Mouse (Mus musculus): ENCODE data around the gene Sdad1. TPM values are rescaled to one million over a fixed set of nuclear protein-coding genes. Genes with fewer than 3 reads are reported as not detected.

Sdad1 gene
- total and polyA plus RNA-seq, 3 experiments = 43.6 to 72.9 (median 63.7) TPM

DNA sequence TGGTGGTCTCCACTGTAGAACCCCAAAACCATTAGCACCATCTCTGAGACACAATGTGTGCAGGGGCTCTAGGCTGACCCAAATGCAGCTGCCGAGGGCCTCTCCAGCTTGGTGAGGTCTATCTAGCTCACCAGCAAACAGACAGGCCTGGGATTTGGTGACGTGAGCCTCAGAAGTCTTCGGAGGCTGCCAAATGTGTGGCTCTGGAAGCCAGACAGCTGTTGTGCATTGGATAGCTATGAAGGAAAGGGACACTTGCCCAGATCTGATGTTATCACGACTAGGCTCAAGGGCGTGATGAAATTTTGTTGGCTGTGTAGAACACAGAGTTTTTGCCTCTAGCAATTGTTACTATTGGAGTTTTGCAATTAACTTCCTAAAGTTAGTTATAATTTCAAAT, 13.0 kb upstream of the Sdad1 start:
- TF ChIP-seq CHD1 (IDR thresholded peaks at IDR 0.05; ENCODE audit: low read depth, low read length) (no peak), POLR2AphosphoS2 (IDR thresholded peaks at IDR 0.05; ENCODE audit: low read depth, low read length) (no peak), IRF4 (IDR thresholded peaks at IDR 0.05; ENCODE audit: low read depth, low read length) (no peak), HCFC1 (IDR thresholded peaks at IDR 0.05; ENCODE audit: low read depth, low read length) (no peak), MAFK (IDR thresholded peaks at IDR 0.05; ENCODE audit: insufficient replicate concordance, low read length) (no peak)
- Histone ChIP-seq H3K9ac (ENCODE audit: insufficient read depth, low read depth) (no peak overlapping the region), H3K27ac (ENCODE audit: insufficient read depth, low read depth) (no peak overlapping the region), H3K4me2 (ENCODE audit: insufficient read depth, low read depth, poor library complexity, severe bottlenecking) (no peak overlapping the region), H3K4me3 (replicated peaks in 1 of 3; ENCODE audit: low read depth in 2 of 3, low read length in 2 of 3, poor library complexity in 1 of 3) (no peak overlapping the region), H3K9me3 (replicated peaks; ENCODE audit: low read length) (no peaks in the 10 kb centered on the region), H3K79me2 (replicated peaks; ENCODE audit: control insufficient read depth, extremely low read depth, insufficient read depth, poor library complexity, severe bottlenecking) (no peaks in the 10 kb centered on the region), H3K27me3 (replicated peaks) (no peaks in the 10 kb centered on the region), H3K4me1 (ENCODE audit: control insufficient read depth in 1 of 2, insufficient read depth in 2 of 2) (peaks cover under 1 to 7% of the 10 kb centered on the region in 2 experiments; a peak in 2 of 4 replicates), H3K36me3 (replicated peaks in 1 of 2; ENCODE audit: control insufficient read depth in 1 of 2, insufficient read depth in 1 of 2, low read length in 1 of 2) (no peaks in the 10 kb centered on the region)
- DNase-seq (ENCODE audit: extremely low read depth) = no peak
- dilution Hi-C loops (cut with MboI; ENCODE audit: extremely low pct_ligation_motif_present, extremely low pct_unique_long_range_greater_than_20kb, low sequenced_read_pairs) = no loop called here
- in situ Hi-C loops (cut with MboI; ENCODE audit: low pct_ligation_motif_present, low pct_unique_long_range_greater_than_20kb, low sequenced_read_pairs) = no loop called here

DNA sequence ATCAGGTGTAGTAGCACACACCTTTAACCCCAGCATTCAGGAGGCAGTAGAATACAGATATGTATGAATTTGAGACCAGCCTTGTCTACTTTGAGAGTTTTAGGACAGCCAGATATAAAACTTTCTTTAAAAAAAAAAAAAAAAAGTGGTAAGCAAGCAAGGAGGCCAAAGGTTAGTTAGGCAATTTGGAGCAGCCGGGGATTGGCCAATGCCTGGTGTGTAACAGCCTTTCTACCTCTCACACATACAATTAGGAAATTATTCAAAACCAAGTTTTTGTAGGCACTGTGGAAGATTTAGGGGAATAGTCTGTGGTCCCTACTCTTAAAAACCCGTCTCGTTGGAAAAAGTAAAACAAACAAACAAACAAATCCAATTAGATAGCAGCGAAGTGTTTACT, 12.3 kb upstream of the Sdad1 start:
- dilution Hi-C loops (cut with MboI; ENCODE audit: extremely low pct_ligation_motif_present, extremely low pct_unique_long_range_greater_than_20kb, low sequenced_read_pairs) = no loop called here
- H3K4me1 ChIP-seq (ENCODE audit: control insufficient read depth in 1 of 2, insufficient read depth in 2 of 2) = peaks cover 0 to 8% of the 10 kb centered on the region in 2 experiments; a peak in 2 of 4 replicates
- no peak for DNase-seq (ENCODE audit: extremely low read depth)
- no peaks in the 10 kb centered on the region for H3K27me3 ChIP-seq (replicated peaks)
- H3K27ac ChIP-seq (ENCODE audit: insufficient read depth, low read depth) = no peak overlapping the region
- H3K36me3 ChIP-seq (replicated peaks in 1 of 2; ENCODE audit: control insufficient read depth in 1 of 2, insufficient read depth in 1 of 2, low read length in 1 of 2) = no peaks in the 10 kb centered on the region
- in situ Hi-C loops (cut with MboI; ENCODE audit: low pct_ligation_motif_present, low pct_unique_long_range_greater_than_20kb, low sequenced_read_pairs) = no loop called here
- no peak overlapping the region for H3K4me2 ChIP-seq (ENCODE audit: insufficient read depth, low read depth, poor library complexity, severe bottlenecking)
- H3K9ac ChIP-seq (ENCODE audit: insufficient read depth, low read depth) = no peak overlapping the region
- no peak for TF ChIP-seq CHD1 (IDR thresholded peaks at IDR 0.05; ENCODE audit: low read depth, low read length)
- no peak for TF ChIP-seq EP300 (IDR thresholded peaks at IDR 0.05; ENCODE audit: low read length)
- no peak for TF ChIP-seq MYC (IDR thresholded peaks at IDR 0.05; ENCODE audit: low read depth, low read length)
- no peak for TF ChIP-seq POLR2A (IDR thresholded peaks at IDR 0.05; ENCODE audit: low read depth, low read length)
- no peaks in the 10 kb centered on the region for H3K9me3 ChIP-seq (replicated peaks; ENCODE audit: low read length)
- no peaks in the 10 kb centered on the region for H3K79me2 ChIP-seq (replicated peaks; ENCODE audit: control insufficient read depth, extremely low read depth, insufficient read depth, poor library complexity, severe bottlenecking)
- H3K4me3 ChIP-seq (replicated peaks in 1 of 3; ENCODE audit: low read depth in 2 of 3, low read length in 2 of 3, poor library complexity in 1 of 3) = no peak overlapping the region

DNA sequence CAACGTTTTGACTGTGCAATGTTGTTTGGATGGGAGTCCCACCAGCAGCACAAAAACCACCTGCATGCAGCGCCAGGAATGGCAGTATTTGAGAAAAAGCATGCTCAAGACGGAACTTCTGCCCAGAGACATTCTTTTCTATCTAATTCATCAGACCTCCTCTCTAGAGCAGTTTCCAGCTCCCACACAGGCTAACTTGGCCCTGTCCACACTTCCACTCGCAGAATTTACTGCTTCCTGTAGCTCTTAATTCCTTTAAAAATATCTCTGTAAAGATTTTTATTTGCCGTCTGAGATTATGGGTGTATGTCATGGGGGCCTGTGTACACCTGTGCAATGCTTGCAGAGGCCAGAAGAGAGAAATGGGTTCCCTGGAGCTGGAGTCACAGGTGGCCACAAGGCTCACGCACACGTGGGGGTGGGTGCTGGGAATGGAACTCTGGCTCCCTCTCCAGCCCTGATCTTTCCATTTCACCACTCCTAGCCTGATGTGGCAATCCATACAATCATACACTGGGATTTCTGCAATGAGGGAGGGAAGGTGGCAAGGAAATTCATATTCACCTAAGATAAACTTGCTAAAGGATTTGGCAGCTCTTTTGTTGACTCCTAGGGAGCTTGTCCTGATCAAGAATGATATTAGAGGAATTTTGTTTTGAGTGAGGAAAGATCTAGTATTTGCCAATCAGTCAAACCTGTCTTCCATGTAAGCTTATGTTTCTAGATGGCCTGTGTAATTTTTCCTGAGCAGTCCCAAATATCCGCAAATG, 11.5 kb upstream of the Sdad1 start:
- no peak overlapping the region for H3K4me3 ChIP-seq (replicated peaks in 1 of 3; ENCODE audit: low read depth in 2 of 3, low read length in 2 of 3, poor library complexity in 1 of 3)
- in situ Hi-C loops (cut with MboI; ENCODE audit: low pct_ligation_motif_present, low pct_unique_long_range_greater_than_20kb, low sequenced_read_pairs) (no loop called here), dilution Hi-C loops (cut with MboI; ENCODE audit: extremely low pct_ligation_motif_present, extremely low pct_unique_long_range_greater_than_20kb, low sequenced_read_pairs) (no loop called here)
- no peak overlapping the region for H3K9ac ChIP-seq (ENCODE audit: insufficient read depth, low read depth)
- no peak for DNase-seq (ENCODE audit: extremely low read depth)
- no peaks in the 10 kb centered on the region for H3K27me3 ChIP-seq (replicated peaks)
- H3K4me2 ChIP-seq (ENCODE audit: insufficient read depth, low read depth, poor library complexity, severe bottlenecking) = no peak overlapping the region
- no peaks in the 10 kb centered on the region for H3K9me3 ChIP-seq (replicated peaks; ENCODE audit: low read length)
- TF ChIP-seq POLR2AphosphoS2 (IDR thresholded peaks at IDR 0.05; ENCODE audit: low read depth, low read length) = no peak
- H3K27ac ChIP-seq (ENCODE audit: insufficient read depth, low read depth) = no peak overlapping the region
- H3K79me2 ChIP-seq (replicated peaks; ENCODE audit: control insufficient read depth, extremely low read depth, insufficient read depth, poor library complexity, severe bottlenecking) = no peaks in the 10 kb centered on the region
- peaks cover 0 to 8% of the 10 kb centered on the region in 2 experiments; a peak in 2 of 4 replicates for H3K4me1 ChIP-seq (ENCODE audit: control insufficient read depth in 1 of 2, insufficient read depth in 2 of 2)
- H3K36me3 ChIP-seq (replicated peaks in 1 of 2; ENCODE audit: control insufficient read depth in 1 of 2, insufficient read depth in 1 of 2, low read length in 1 of 2) = no peaks in the 10 kb centered on the region

Data from CH12.LX (cell line).